Mouse (Mus musculus) brain, embryonic 14.5 days (tissue): ENCODE data around the gene Tmem88b.

Source experiments
- CTCF ChIP-seq: fragments of 200-500 bp; IDR thresholded peaks from 2 replicates; pipeline ENCODE4 v1.5.1; 2012; ENCODE audit warnings: inconsistent platforms, mild to moderate bottlenecking, moderate library complexity, borderline replicate concordance; ENCODE audit not compliant: insufficient read depth, insufficient read length; ENCODE audit errors: extremely low read depth
- POLR2A ChIP-seq: fragments of 200-500 bp; IDR thresholded peaks from 2 replicates; pipeline ENCODE4 v1.6.1; 2012; ENCODE audit warnings: mild to moderate bottlenecking, inconsistent platforms, borderline replicate concordance; ENCODE audit not compliant: poor library complexity, insufficient read depth, insufficient read length, severe bottlenecking; ENCODE audit errors: extremely low read depth

DNA sequence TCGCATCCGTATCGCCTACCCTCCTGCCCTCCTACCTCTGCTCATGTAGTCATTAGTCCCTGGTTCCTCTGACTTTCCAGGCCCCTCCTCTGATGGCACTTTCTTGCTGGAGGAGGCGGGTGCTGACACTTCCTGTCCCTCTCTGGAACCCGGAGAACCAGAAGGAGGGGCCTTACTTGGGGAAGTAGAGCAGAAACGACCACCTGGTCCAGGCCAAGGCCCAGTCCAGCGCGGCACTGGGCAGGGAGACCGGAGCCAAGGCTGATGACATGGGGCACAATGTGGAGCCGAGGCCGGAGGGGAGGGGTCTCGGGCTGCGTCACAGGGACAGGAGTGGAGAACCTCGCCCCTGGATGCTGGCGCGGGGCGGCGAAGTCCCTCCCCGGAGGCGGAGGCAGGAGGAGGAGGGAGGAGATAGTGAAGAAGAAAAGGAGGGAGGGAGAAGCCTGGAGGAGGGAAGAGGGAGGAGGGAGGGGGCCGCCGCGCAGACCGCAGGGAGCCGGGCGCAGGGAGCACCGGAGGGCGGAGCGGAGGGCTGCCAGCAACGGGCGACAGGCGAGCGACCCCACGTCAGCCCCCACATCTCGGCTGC is 51.2 kb downstream of the Tmem88b start, which contains the start of gene Tmem240:
- TF ChIP-seq CTCF: no peak
- TF ChIP-seq POLR2A: peak; percentile 78
